Mouse (Mus musculus): ENCODE data around the gene Tepsin. TPM values are rescaled to one million over a fixed set of nuclear protein-coding genes. Genes with fewer than 3 reads are reported as not detected.

Tepsin gene
- polyA plus RNA-seq, 1 experiment = 10.3 TPM

DNA sequence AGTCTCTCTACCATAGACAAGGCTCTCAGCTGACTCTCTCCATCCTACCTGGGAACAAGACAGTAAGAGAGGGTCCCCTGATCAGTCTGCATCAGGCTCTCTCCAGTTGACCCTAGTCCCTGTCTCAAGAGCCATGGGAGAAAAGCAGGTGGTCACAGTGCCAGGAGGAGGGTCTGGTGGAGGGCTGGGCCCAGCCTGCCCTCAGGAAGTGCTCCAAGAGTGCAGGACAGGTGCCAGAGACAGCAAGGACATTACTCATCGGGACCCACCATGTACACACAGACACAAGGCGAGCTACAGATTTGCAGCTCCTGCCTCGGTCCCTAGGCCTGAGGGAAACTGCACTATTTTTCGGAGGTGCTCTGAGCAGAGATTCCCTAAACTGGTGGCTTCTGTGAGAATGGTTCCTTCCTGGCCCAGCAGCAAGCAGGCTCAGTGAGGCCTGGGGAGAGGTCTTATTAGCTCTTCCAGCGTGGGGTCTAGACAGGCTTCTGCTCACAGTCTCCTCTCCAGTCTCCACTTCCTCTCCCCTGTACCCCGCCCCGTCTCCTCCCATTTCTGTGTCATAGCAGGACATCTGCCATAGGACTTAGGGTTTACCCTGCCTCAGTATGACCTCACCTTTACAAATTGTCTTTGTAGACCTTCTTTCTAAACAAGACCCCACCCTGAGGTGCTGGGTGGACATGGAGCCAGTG, 56.2 kb downstream of the Tepsin start:
- no peak overlapping the region for H3K4me3 ChIP-seq
- H3K36me3 ChIP-seq (ENCODE audit: control insufficient read depth, insufficient read depth) = no peaks in the 10 kb centered on the region
- no peak overlapping the region for H3ac ChIP-seq (ENCODE audit: control insufficient read depth, insufficient read length)
- H3K4me2 ChIP-seq (ENCODE audit: low read depth) = no peak overlapping the region
- TF ChIP-seq POLR2AphosphoS2 (IDR thresholded peaks at IDR 0.05; ENCODE audit: insufficient read length, low read depth) (no peak), MYOG (IDR thresholded peaks at IDR 0.05; ENCODE audit: control insufficient read depth in 1 of 3, insufficient read depth in 1 of 3, insufficient read length in 2 of 3, low read depth in 2 of 3) (no peak), MAX (IDR thresholded peaks at IDR 0.05; ENCODE audit: low read depth) (no peak), E2F4 (IDR thresholded peaks at IDR 0.05; ENCODE audit: insufficient read depth) (no peak), SRF (IDR thresholded peaks at IDR 0.05; ENCODE audit: control insufficient read depth, insufficient read length, low read depth) (no peak), TCF3 (IDR thresholded peaks at IDR 0.05; ENCODE audit: insufficient read length, low read depth) (no peak), MYOD1 (IDR thresholded peaks at IDR 0.05; ENCODE audit: control insufficient read depth in 1 of 3, insufficient read length in 2 of 3, low read depth in 2 of 3) (peak in 1 of 3 experiments; percentile 12), CEBPB (IDR thresholded peaks at IDR 0.05; ENCODE audit: insufficient read depth, poor library complexity, severe bottlenecking) (no peak)
- no peaks in the 10 kb centered on the region for H3K79me2 ChIP-seq (ENCODE audit: control insufficient read depth, insufficient read depth)
- peaks cover 74% of the 10 kb centered on the region for H3K27me3 ChIP-seq (ENCODE audit: control insufficient read depth, insufficient read depth, insufficient read length)

DNA sequence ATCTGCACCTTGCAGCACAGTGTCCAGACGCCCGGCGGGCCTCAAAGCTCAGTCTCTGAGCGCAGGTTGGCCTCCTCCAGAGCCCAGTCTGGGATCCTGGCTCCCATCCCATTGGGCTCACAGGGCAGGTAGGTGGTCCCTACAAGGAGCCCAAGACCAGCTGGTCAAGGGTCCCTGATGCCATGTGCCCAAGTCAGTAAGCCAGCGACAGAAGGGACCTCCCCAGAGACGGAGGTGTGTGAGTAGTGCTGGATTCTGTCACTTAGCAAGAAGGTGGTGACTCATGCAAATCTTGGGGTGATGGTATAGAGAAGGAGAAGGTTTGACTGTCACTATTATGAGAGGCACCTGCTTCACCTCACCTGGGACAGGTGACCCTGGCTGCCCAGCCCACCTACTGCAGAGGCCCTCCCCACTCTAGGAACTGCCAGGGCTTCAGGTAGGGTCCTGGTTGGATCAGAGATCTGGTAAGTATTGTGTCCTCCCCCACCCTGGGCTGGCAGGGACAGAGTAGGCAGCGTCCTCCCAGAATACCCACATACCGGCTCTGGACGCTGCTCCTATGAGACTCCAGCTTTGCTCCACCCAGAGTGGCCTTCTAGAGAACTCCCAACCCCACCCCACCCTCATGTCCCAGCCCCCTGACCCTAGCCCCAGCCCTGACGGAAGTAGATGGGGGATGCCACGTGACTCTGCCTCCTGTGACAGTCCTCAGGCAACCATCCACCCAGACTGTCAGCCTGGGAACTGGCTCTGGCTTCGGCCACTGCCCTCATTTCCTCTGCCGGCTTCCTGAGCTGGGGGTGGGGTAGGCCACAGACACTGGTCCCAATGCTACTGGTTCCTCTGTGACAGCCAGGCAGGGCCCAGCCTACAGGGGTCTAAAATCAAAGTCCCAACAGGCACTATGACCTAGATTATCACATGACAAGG, 57.1 kb downstream of the Tepsin start:
- H3K79me2 ChIP-seq (ENCODE audit: control insufficient read depth, insufficient read depth) = no peaks in the 10 kb centered on the region
- no peak overlapping the region for H3K4me3 ChIP-seq
- H3K4me2 ChIP-seq (ENCODE audit: low read depth) = no peak overlapping the region

More for the DNA sequence above, 57.1 kb downstream of the Tepsin start:
- Histone ChIP-seq H3K36me3 (ENCODE audit: control insufficient read depth, insufficient read depth) (no peaks in the 10 kb centered on the region), H3K27me3 (ENCODE audit: control insufficient read depth, insufficient read depth, insufficient read length) (peaks cover 74% of the 10 kb centered on the region), H3ac (ENCODE audit: control insufficient read depth, insufficient read length) (no peak overlapping the region)
- TF ChIP-seq TCF3 (IDR thresholded peaks at IDR 0.05; ENCODE audit: insufficient read length, low read depth) (no peak), MYOG (IDR thresholded peaks at IDR 0.05; ENCODE audit: control insufficient read depth in 1 of 3, insufficient read depth in 1 of 3, insufficient read length in 2 of 3, low read depth in 2 of 3) (no peak), POLR2A (IDR thresholded peaks at IDR 0.05; ENCODE audit: insufficient read length, low read depth) (no peak)

Other genes with a start within 250 kb of the Tepsin start
- 60.5 TPM for gene Chmp6, start 185.3 kb downstream of the Tepsin start, polyA plus RNA-seq (2012; fragmentation: generic; extraction: Trizol)
- 23.0 TPM for gene Baiap2, start 156.0 kb downstream of the Tepsin start, polyA plus RNA-seq (2012; fragmentation: generic; extraction: Trizol)
- gene Aatk, start 51.6 kb downstream of the Tepsin start, polyA plus RNA-seq (2012; fragmentation: generic; extraction: Trizol) = 0.26 TPM
- gene Cep131, start 11.9 kb downstream of the Tepsin start, polyA plus RNA-seq (2012; fragmentation: generic; extraction: Trizol) = 12.2 TPM
- 56.7 TPM for gene Ndufaf8, start 197 bp upstream of the Tepsin start, polyA plus RNA-seq (2012; fragmentation: generic; extraction: Trizol)
- gene Slc38a10, start 52.6 kb upstream of the Tepsin start, polyA plus RNA-seq (2012; fragmentation: generic; extraction: Trizol) = 97.9 TPM
- gene Bahcc1, start 134.2 kb upstream of the Tepsin start, polyA plus RNA-seq (2012; fragmentation: generic; extraction: Trizol) = 6.3 TPM
- 2,358 TPM for gene Actg1, start 249.8 kb upstream of the Tepsin start, polyA plus RNA-seq (2012; fragmentation: generic; extraction: Trizol)

Measured in myocyte (in vitro differentiated cells).